Mouse (Mus musculus) stomach, postnatal 0 days (tissue): ENCODE measurements around the gene Speer4d. TPM values are rescaled to one million over a fixed set of nuclear protein-coding genes. Genes with fewer than 3 reads are reported as not detected.
A peak's percentile ranks its signal among the peaks of the same experiment; 100 is the strongest.
"Not testable (repeated sequence)": the region's sequence is repeated elsewhere in the genome, so short reads cannot be mapped to it uniquely, and the experiment has no call there.

Experiments used
- ATAC-seq: fragments of 200-750 bp; cut with Nextera tagmentation; 2 replicates; pipeline ENCODE4 v1.8.0; 2017; ENCODE audit not compliant: low FRiP score, low TSS enrichment
- DNase-seq: peaks from one replicate; pipeline ENCODE4 v3.0.0-alpha.2; 2016; ENCODE audit warnings: low spot score
- H3K27ac ChIP-seq: fragments of 300-500 bp; sonication (generic); replicated peaks from 2 replicates; pipeline ENCODE4 v1.5.1; 2014; ENCODE audit warnings: mild to moderate bottlenecking, control low read depth
- H3K27me3 ChIP-seq: fragments of 300-500 bp; sonication (generic); 2 replicates; pipeline ENCODE4 v1.6.1; 2014; ENCODE audit warnings: low read length; ENCODE audit not compliant: control insufficient read depth, insufficient read depth
- H3K36me3 ChIP-seq: fragments of 300-500 bp; sonication (generic); 2 replicates; pipeline ENCODE4 v1.6.1; 2014; ENCODE audit warnings: low read length, mixed read lengths; ENCODE audit not compliant: control insufficient read depth, insufficient read depth
- H3K4me1 ChIP-seq: fragments of 300-500 bp; sonication (generic); replicated peaks from 2 replicates; pipeline ENCODE4 v1.6.1; 2014; ENCODE audit warnings: antibody characterized with exemption; ENCODE audit not compliant: control insufficient read depth, insufficient read depth
- H3K4me2 ChIP-seq: fragments of 300-500 bp; sonication (generic); replicated peaks from 2 replicates; pipeline ENCODE4 v1.6.1; 2014; ENCODE audit warnings: low read depth, mild to moderate bottlenecking, control low read depth, moderate library complexity
- H3K4me3 ChIP-seq: fragments of 300-500 bp; sonication (generic); 2 replicates; pipeline ENCODE4 v1.5.1; 2014; ENCODE audit warnings: low read depth, low read length, control low read depth
- H3K9ac ChIP-seq: fragments of 300-500 bp; sonication (generic); 2 replicates; pipeline ENCODE4 v1.6.1; 2014; ENCODE audit warnings: mild to moderate bottlenecking, low read length, control low read depth, mixed read lengths
- H3K9me3 ChIP-seq: fragments of 300-500 bp; sonication (generic); 2 replicates; pipeline ENCODE4 v1.6.1; 2016; ENCODE audit warnings: low read length; ENCODE audit not compliant: control insufficient read depth
- WGBS: fragments of 180-500 bp; shearing (Covaris S2); extraction: QIAGEN DNeasy Blood & Tissue Kit; methylation state at CpG from one replicate; pipeline ENCODE4 v1.1.7; 2014; 5-methylcytosine and 5-hydroxymethylcytosine counted together
- polyA plus RNA-seq: library from polyadenylated mRNA; unstranded; fragments of >200 nt; fragmentation: Nextera tagmentation; extraction: Ambion mirVana; gene quantifications from 2 replicates; pipeline ENCODE4 v1.2.1, GENCODE M21; 2015

The Speer4d gene
- polyA plus RNA-seq, 1 experiment from 2014 or later = not detected

DNA sequence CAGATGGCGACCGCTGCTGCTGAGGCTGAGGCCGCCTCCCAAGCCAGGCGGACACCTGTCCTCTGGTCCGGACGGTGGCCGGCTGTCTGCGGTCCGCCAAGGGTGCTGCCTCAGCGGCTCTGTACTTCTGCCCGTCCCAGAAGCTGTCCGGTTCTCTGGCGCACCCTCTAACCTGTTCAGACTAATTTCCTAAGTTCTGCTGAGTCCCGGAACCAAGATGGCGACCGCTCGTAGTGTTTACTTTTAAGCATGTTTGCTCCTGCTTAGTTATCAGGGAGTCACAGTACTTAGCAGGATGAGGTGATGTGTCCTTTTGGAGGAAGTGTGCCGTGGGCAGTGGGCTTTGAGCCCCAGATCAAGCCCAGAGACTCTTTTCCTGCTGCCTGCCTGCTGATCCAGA lies 51.9 kb downstream of the Speer4d start:
- not testable (repeated sequence) for H3K9ac ChIP-seq, H3K4me1 ChIP-seq, H3K27me3 ChIP-seq, H3K4me2 ChIP-seq, H3K9me3 ChIP-seq, H3K27ac ChIP-seq, H3K4me3 ChIP-seq, H3K36me3 ChIP-seq
- 80% methylated on average over 7 of the region's 18 CpGs for WGBS
- ATAC-seq (0 out of 2 replicates have a peak, but pooled peaks have one; percentile 45), DNase-seq (peak; percentile 13)

Other genes starting within 250 kb of the Speer4d start
- 0.29 TPM in 1 of 2 replicates, not detected in the other for gene Gm21149, start 142.5 kb upstream of the Speer4d start, polyA plus RNA-seq
- not detected in 2 replicates for gene Gm21190, start 89.8 kb upstream of the Speer4d start, polyA plus RNA-seq
- gene Gm21083, start 41.7 kb upstream of the Speer4d start, polyA plus RNA-seq = not detected in 2 replicates
- gene 4930572O03Rik, start 38.0 kb downstream of the Speer4d start, polyA plus RNA-seq = not detected in 2 replicates
- gene Speer4c, start 95.2 kb downstream of the Speer4d start, polyA plus RNA-seq = 0.23 TPM in 1 of 2 replicates, not detected in the other